Mouse (Mus musculus) heart, embryonic 11.5 days (tissue): ENCODE results near the gene Rell1. TPM values are rescaled to one million over a fixed set of nuclear protein-coding genes. Genes with fewer than 3 reads are reported as not detected.

ENCODE experiments used
- ATAC-seq: fragments of 200-750 bp; cut with Nextera tagmentation; replicated peaks from 2 replicates; pipeline ENCODE4 v1.8.0; 2017; ENCODE audit warnings: moderate library complexity; ENCODE audit not compliant: insufficient number of reproducible peaks, low FRiP score, low TSS enrichment
- H3K27ac ChIP-seq: fragments of 300-500 bp; sonication (generic); 2 replicates; pipeline ENCODE4 v1.5.1; 2014; ENCODE audit warnings: mild to moderate bottlenecking, low read depth, low read length
- H3K27me3 ChIP-seq: fragments of 300-500 bp; sonication (generic); 2 replicates; pipeline ENCODE4 v1.6.1; 2014; ENCODE audit warnings: mild to moderate bottlenecking, low read length, mixed read lengths; ENCODE audit not compliant: control insufficient read depth, insufficient read depth
- H3K36me3 ChIP-seq: fragments of 300-500 bp; sonication (generic); 2 replicates; pipeline ENCODE4 v1.6.1; 2014; ENCODE audit warnings: mild to moderate bottlenecking, low read length, moderate library complexity, mixed read lengths; ENCODE audit not compliant: control insufficient read depth, insufficient read depth
- H3K4me1 ChIP-seq: fragments of 300-500 bp; sonication (generic); 2 replicates; pipeline ENCODE4 v1.6.1; 2014; ENCODE audit warnings: low read length; ENCODE audit not compliant: control insufficient read depth, insufficient read depth
- H3K4me2 ChIP-seq: fragments of 300-500 bp; sonication (generic); 2 replicates; pipeline ENCODE4 v1.6.1; 2014; ENCODE audit warnings: mild to moderate bottlenecking, moderate library complexity
- H3K4me3 ChIP-seq: fragments of 300-500 bp; sonication (generic); 2 replicates; pipeline ENCODE4 v1.5.1; 2014; ENCODE audit warnings: low read depth, low read length
- H3K9ac ChIP-seq: fragments of 300-500 bp; sonication (generic); 2 replicates; pipeline ENCODE4 v1.6.1; 2014; ENCODE audit warnings: mild to moderate bottlenecking, low read depth, low read length, moderate library complexity
- H3K9me3 ChIP-seq: fragments of 300-500 bp; sonication (generic); replicated peaks from 2 replicates; pipeline ENCODE4 v1.6.1; 2016; ENCODE audit warnings: low read length; ENCODE audit not compliant: control insufficient read depth
- WGBS: fragments of 180-500 bp; shearing (Covaris S2); extraction: QIAGEN DNeasy Blood & Tissue Kit; methylation state at CpG from one replicate; pipeline ENCODE4 v1.1.7; 2014; ENCODE audit not compliant: insufficient replicate concordance; 5-methylcytosine and 5-hydroxymethylcytosine counted together
- polyA plus RNA-seq: library from polyadenylated mRNA; unstranded; fragments of >200 nt; fragmentation: Nextera tagmentation; extraction: Ambion mirVana; gene quantifications from 2 replicates; pipeline ENCODE4 v1.2.1, GENCODE M21; 2014

Rell1 gene
- polyA plus RNA-seq, 1 experiment from 2014 or later, result 6.6 TPM

- Histone ChIP-seq H3K27ac (no peak overlapping the region), H3K4me2 (no peak overlapping the region), H3K27me3 (no peaks in the 10 kb centered on the region), H3K36me3 (no peaks in the 10 kb centered on the region), H3K4me3 (no peak overlapping the region), H3K9ac (no peak overlapping the region), H3K4me1 (no peaks in the 10 kb centered on the region), H3K9me3 (no peaks in the 10 kb centered on the region)
- 64% methylated on average over 18 of the region's 18 CpGs for WGBS
- no peak for ATAC-seq
These were observed 9.6 kb downstream of the Rell1 start for GRCm38 (mm10) chr5:63958963-63959708.

- Histone ChIP-seq H3K4me1 (no peaks in the 10 kb centered on the region), H3K27ac (no peak overlapping the region), H3K4me3 (no peak overlapping the region), H3K4me2 (no peak overlapping the region), H3K9ac (no peak overlapping the region), H3K27me3 (no peaks in the 10 kb centered on the region), H3K36me3 (no peaks in the 10 kb centered on the region), H3K9me3 (no peaks in the 10 kb centered on the region)
- 64% methylated on average over 8 of the region's 8 CpGs for WGBS
- ATAC-seq, result no peak
These were observed 11.1 kb downstream of the Rell1 start for GRCm38 (mm10) chr5:63957607-63958006.

- no peak overlapping the region for H3K27ac ChIP-seq
- no peaks in the 10 kb centered on the region for H3K36me3 ChIP-seq
- no peak overlapping the region for H3K9ac ChIP-seq
- no peak overlapping the region for H3K4me2 ChIP-seq
- no peaks in the 10 kb centered on the region for H3K9me3 ChIP-seq
- no peak overlapping the region for H3K4me3 ChIP-seq
- no peak for ATAC-seq
- no peaks in the 10 kb centered on the region for H3K4me1 ChIP-seq
- 72% methylated on average over 11 of the region's 11 CpGs for WGBS
- H3K27me3 ChIP-seq, result no peaks in the 10 kb centered on the region
These were observed 12.3 kb downstream of the Rell1 start for GRCm38 (mm10) chr5:63956411-63956810.

- H3K4me1 ChIP-seq, result no peaks in the 10 kb centered on the region
- no peaks in the 10 kb centered on the region for H3K27me3 ChIP-seq
- H3K36me3 ChIP-seq, result no peaks in the 10 kb centered on the region
- WGBS, result 76% methylated on average over 15 of the region's 15 CpGs
- no peak for ATAC-seq
- H3K9me3 ChIP-seq, result no peaks in the 10 kb centered on the region
- H3K4me2 ChIP-seq, result no peak overlapping the region
- no peak overlapping the region for H3K27ac ChIP-seq
- no peak overlapping the region for H3K9ac ChIP-seq
- H3K4me3 ChIP-seq, result no peak overlapping the region
These were observed 15.2 kb downstream of the Rell1 start for GRCm38 (mm10) chr5:63953401-63954032.

- ATAC-seq, result no peak
- no peak overlapping the region for H3K4me3 ChIP-seq
- H3K27me3 ChIP-seq, result no peaks in the 10 kb centered on the region
- no peak overlapping the region for H3K27ac ChIP-seq
- no peak overlapping the region for H3K9ac ChIP-seq
- 77% methylated on average over 6 of the region's 6 CpGs for WGBS
- no peaks in the 10 kb centered on the region for H3K9me3 ChIP-seq
- no peaks in the 10 kb centered on the region for H3K4me1 ChIP-seq
- H3K36me3 ChIP-seq, result no peaks in the 10 kb centered on the region
- H3K4me2 ChIP-seq, result no peak overlapping the region
These were observed 16.7 kb downstream of the Rell1 start for GRCm38 (mm10) chr5:63952039-63952438.

GRCm38 (mm10) chr5:63951421-63951911, 17.2 kb downstream of the Rell1 start:
- Histone ChIP-seq H3K4me2 (no peak overlapping the region), H3K27ac (no peak overlapping the region), H3K9me3 (no peaks in the 10 kb centered on the region), H3K4me3 (no peak overlapping the region), H3K9ac (no peak overlapping the region), H3K27me3 (no peaks in the 10 kb centered on the region), H3K36me3 (no peaks in the 10 kb centered on the region), H3K4me1 (no peaks in the 10 kb centered on the region)
- 68% methylated on average over 11 of the region's 11 CpGs for WGBS
- ATAC-seq, result peak; percentile 43; the same call in 1 of the 2 replicates

- H3K27me3 ChIP-seq, result no peaks in the 10 kb centered on the region
- H3K36me3 ChIP-seq, result no peaks in the 10 kb centered on the region
- no peaks in the 10 kb centered on the region for H3K9me3 ChIP-seq
- no peak for ATAC-seq
- no peak overlapping the region for H3K4me3 ChIP-seq
- no peak overlapping the region for H3K9ac ChIP-seq
- no peak overlapping the region for H3K27ac ChIP-seq
- no peaks in the 10 kb centered on the region for H3K4me1 ChIP-seq
- no peak overlapping the region for H3K4me2 ChIP-seq
- 43% methylated on average over 3 of the region's 3 CpGs for WGBS
These were observed 19.5 kb downstream of the Rell1 start for GRCm38 (mm10) chr5:63949195-63949594.

GRCm38 (mm10) chr5:63947526-63947925, 21.2 kb downstream of the Rell1 start:
- Histone ChIP-seq H3K36me3 (no peaks in the 10 kb centered on the region), H3K27me3 (no peaks in the 10 kb centered on the region), H3K9me3 (no peaks in the 10 kb centered on the region), H3K4me3 (no peak overlapping the region), H3K4me2 (no peak overlapping the region), H3K4me1 (no peaks in the 10 kb centered on the region), H3K27ac (no peak overlapping the region), H3K9ac (no peak overlapping the region)
- no peak for ATAC-seq
- 87% methylated on average over 8 of the region's 8 CpGs for WGBS
